Mouse (Mus musculus) midbrain, embryonic 16.5 days (tissue): ENCODE measurements around the gene Slc15a3. TPM values are rescaled to one million over a fixed set of nuclear protein-coding genes. Genes with fewer than 3 reads are reported as not detected.

Experiments used
- ATAC-seq: fragments of 200-750 bp; cut with Nextera tagmentation; 2 replicates; pipeline ENCODE4 v1.8.0; 2017; ENCODE audit warnings: moderate TSS enrichment
- H3K27ac ChIP-seq: fragments of 300-500 bp; sonication (generic); 2 replicates; pipeline ENCODE4 v1.5.1; 2014; ENCODE audit warnings: mild to moderate bottlenecking, low read length, mixed read lengths
- H3K27me3 ChIP-seq: fragments of 300-500 bp; sonication (generic); 2 replicates; pipeline ENCODE4 v1.6.1; 2014; ENCODE audit warnings: low read depth, low read length, mixed read lengths; ENCODE audit not compliant: control insufficient read depth, insufficient read depth
- H3K36me3 ChIP-seq: fragments of 300-500 bp; sonication (generic); 2 replicates; pipeline ENCODE4 v1.6.1; 2014; ENCODE audit warnings: mild to moderate bottlenecking, low read length, moderate library complexity, mixed read lengths; ENCODE audit not compliant: control insufficient read depth, insufficient read depth
- H3K4me1 ChIP-seq: fragments of 300-500 bp; sonication (generic); 2 replicates; pipeline ENCODE4 v1.6.1; 2014; ENCODE audit warnings: mild to moderate bottlenecking, low read length, mixed read lengths; ENCODE audit not compliant: control insufficient read depth, insufficient read depth
- H3K4me2 ChIP-seq: fragments of 300-500 bp; sonication (generic); 2 replicates; pipeline ENCODE4 v1.6.1; 2014; ENCODE audit warnings: mild to moderate bottlenecking, low read length, mixed read lengths
- H3K4me3 ChIP-seq: fragments of 300-500 bp; sonication (generic); 2 replicates; pipeline ENCODE4 v1.5.1; 2014; ENCODE audit warnings: low read depth, mild to moderate bottlenecking, low read length, moderate library complexity, mixed read lengths
- H3K9ac ChIP-seq: fragments of 300-500 bp; sonication (generic); 2 replicates; pipeline ENCODE4 v1.6.1; 2014; ENCODE audit warnings: low read depth, low read length, mixed read lengths
- H3K9me3 ChIP-seq: fragments of 300-500 bp; sonication (generic); replicated peaks from 2 replicates; pipeline ENCODE4 v1.6.1; 2014; ENCODE audit warnings: mild to moderate bottlenecking, low read length, mixed read lengths; ENCODE audit not compliant: control insufficient read depth, poor library complexity, severe bottlenecking
- WGBS: fragments of 180-500 bp; shearing (Covaris S2); extraction: QIAGEN DNeasy Blood & Tissue Kit; methylation state at CpG from one replicate; pipeline ENCODE4 v1.1.7; 2014; 5-methylcytosine and 5-hydroxymethylcytosine counted together
- polyA plus RNA-seq: library from polyadenylated mRNA; unstranded; fragments of >200 nt; fragmentation: Nextera tagmentation; extraction: Ambion mirVana; gene quantifications from 2 replicates; pipeline ENCODE4 v1.2.1, GENCODE M21; 2015

The Slc15a3 gene
- polyA plus RNA-seq, 1 experiment from 2014 or later: 0.30 TPM

- no peak for ATAC-seq
- WGBS: 84% methylated on average over 6 of the region's 6 CpGs
- H3K4me1 ChIP-seq: no peaks in the 10 kb centered on the region
These were observed 23.7 kb upstream of the Slc15a3 start for GRCm38 (mm10) chr19:10815871-10816270.

GRCm38 (mm10) chr19:10816462-10816861, 23.1 kb upstream of the Slc15a3 start:
- Histone ChIP-seq H3K4me1 (no peaks in the 10 kb centered on the region), H3K9me3 (no peaks in the 10 kb centered on the region), H3K27ac (no peak overlapping the region), H3K4me3 (no peak overlapping the region), H3K9ac (no peak overlapping the region), H3K4me2 (no peak overlapping the region), H3K36me3 (no peaks in the 10 kb centered on the region), H3K27me3 (no peaks in the 10 kb centered on the region)
- WGBS: 77% methylated on average over 2 of the region's 2 CpGs
- ATAC-seq: no peak

More at GRCm38 (mm10) chr19:10815871-10816270, 23.7 kb upstream of the Slc15a3 start:
- H3K4me3 ChIP-seq: no peak overlapping the region
- no peaks in the 10 kb centered on the region for H3K9me3 ChIP-seq
- H3K4me2 ChIP-seq: no peak overlapping the region
- no peak overlapping the region for H3K9ac ChIP-seq
- no peaks in the 10 kb centered on the region for H3K36me3 ChIP-seq
- H3K27me3 ChIP-seq: no peaks in the 10 kb centered on the region
- H3K27ac ChIP-seq: no peak overlapping the region

- H3K4me2 ChIP-seq: no peak overlapping the region
- H3K9me3 ChIP-seq: no peaks in the 10 kb centered on the region
- H3K4me3 ChIP-seq: no peak overlapping the region
- H3K36me3 ChIP-seq: no peaks in the 10 kb centered on the region
- no peaks in the 10 kb centered on the region for H3K27me3 ChIP-seq
- no peak overlapping the region for H3K27ac ChIP-seq
- ATAC-seq: no peak
- 39% methylated on average over 17 of the region's 17 CpGs for WGBS
- H3K4me1 ChIP-seq: no peaks in the 10 kb centered on the region
- no peak overlapping the region for H3K9ac ChIP-seq
These were observed 21.1 kb upstream of the Slc15a3 start for GRCm38 (mm10) chr19:10818217-10818946.

- WGBS: 63% methylated on average over 7 of the region's 7 CpGs
These were observed 18.2 kb upstream of the Slc15a3 start for GRCm38 (mm10) chr19:10821319-10821718.

GRCm38 (mm10) chr19:10822534-10822933, 17.0 kb upstream of the Slc15a3 start:
- H3K27ac ChIP-seq: no peak overlapping the region
- WGBS: 96% methylated on average over 4 of the region's 4 CpGs
- no peak for ATAC-seq

More at GRCm38 (mm10) chr19:10821319-10821718, 18.2 kb upstream of the Slc15a3 start:
- H3K9me3 ChIP-seq: no peaks in the 10 kb centered on the region
- H3K4me2 ChIP-seq: no peak overlapping the region
- H3K27me3 ChIP-seq: no peaks in the 10 kb centered on the region
- no peak for ATAC-seq
- no peak overlapping the region for H3K4me3 ChIP-seq
- H3K9ac ChIP-seq: no peak overlapping the region
- H3K4me1 ChIP-seq: no peaks in the 10 kb centered on the region
- no peaks in the 10 kb centered on the region for H3K36me3 ChIP-seq
- H3K27ac ChIP-seq: no peak overlapping the region

GRCm38 (mm10) chr19:10824061-10824460, 15.5 kb upstream of the Slc15a3 start:
- WGBS: 87% methylated on average over 7 of the region's 7 CpGs
- no peaks in the 10 kb centered on the region for H3K4me1 ChIP-seq
- no peak overlapping the region for H3K27ac ChIP-seq
- H3K36me3 ChIP-seq: no peaks in the 10 kb centered on the region
- no peaks in the 10 kb centered on the region for H3K9me3 ChIP-seq
- H3K4me3 ChIP-seq: no peak overlapping the region
- no peak overlapping the region for H3K9ac ChIP-seq
- H3K27me3 ChIP-seq: no peaks in the 10 kb centered on the region
- no peak overlapping the region for H3K4me2 ChIP-seq
- ATAC-seq: no peak

More at GRCm38 (mm10) chr19:10822534-10822933, 17.0 kb upstream of the Slc15a3 start:
- H3K27me3 ChIP-seq: no peaks in the 10 kb centered on the region
- H3K4me2 ChIP-seq: no peak overlapping the region
- H3K9me3 ChIP-seq: no peaks in the 10 kb centered on the region
- H3K36me3 ChIP-seq: no peaks in the 10 kb centered on the region
- no peaks in the 10 kb centered on the region for H3K4me1 ChIP-seq
- no peak overlapping the region for H3K9ac ChIP-seq
- no peak overlapping the region for H3K4me3 ChIP-seq

GRCm38 (mm10) chr19:10828321-10828720, 11.2 kb upstream of the Slc15a3 start:
- no peak for ATAC-seq
- Histone ChIP-seq H3K4me2 (no peak overlapping the region), H3K9ac (no peak overlapping the region), H3K36me3 (no peaks in the 10 kb centered on the region), H3K9me3 (no peaks in the 10 kb centered on the region), H3K27me3 (no peaks in the 10 kb centered on the region), H3K4me3 (no peak overlapping the region), H3K4me1 (no peaks in the 10 kb centered on the region), H3K27ac (no peak overlapping the region)
- WGBS: 94% methylated on average over 5 of the region's 5 CpGs

- no peak for ATAC-seq
- Histone ChIP-seq H3K9me3 (no peaks in the 10 kb centered on the region), H3K27ac (no peak within 1 kb of the TSS), H3K27me3 (no peaks in the 10 kb centered on the region), H3K4me2 (no peak within 1 kb of the TSS), H3K4me3 (no peak within 1 kb of the TSS), H3K9ac (no peak within 1 kb of the TSS), H3K4me1 (no peaks in the 10 kb centered on the region), H3K36me3 (no peaks in the 10 kb centered on the region)
- 95% methylated on average over 16 of the region's 16 CpGs for whole genome bisulfite sequencing
These were observed 9.9 kb upstream of the Slc15a3 start, which contains the start of gene Cd6 for GRCm38 (mm10) chr19:10829436-10830175. Gene Cd6 (minus strand): TSS chr19:10830058.

GRCm38 (mm10) chr19:10831424-10831823, 8.1 kb upstream of the Slc15a3 start:
- ATAC-seq: no peak
- H3K36me3 ChIP-seq: no peaks in the 10 kb centered on the region
- no peak overlapping the region for H3K4me3 ChIP-seq
- H3K4me2 ChIP-seq: no peak overlapping the region
- H3K9ac ChIP-seq: no peak overlapping the region
- no peaks in the 10 kb centered on the region for H3K9me3 ChIP-seq
- no peaks in the 10 kb centered on the region for H3K4me1 ChIP-seq
- H3K27me3 ChIP-seq: no peaks in the 10 kb centered on the region
- no peak overlapping the region for H3K27ac ChIP-seq
- WGBS: 8% methylated on average over 5 of the region's 5 CpGs
